In genomic region chr2:59644816-59645215, GRCm38 (mm10) we compare ENCODE assay signal across 8 mouse cellular contexts. TPM values are rescaled to one million over a fixed set of nuclear protein-coding genes. Genes with fewer than 3 reads are reported as not detected.
A peak's percentile ranks its signal among the peaks of the same experiment; 100 is the strongest.
DNase-seq lines count a peak whose midpoint lies in the region; ATAC-seq and TF ChIP-seq lines count a peak whose summit lies in the region.

No protein-coding gene starts in this region.

- no peak overlapping the region for H3K4me3 ChIP-seq in heart, embryonic 12.5 days
- no peak overlapping the region for H3K4me3 ChIP-seq in stomach, embryonic 16.5 days (replicated peaks; ENCODE audit: low read length)
- no peak overlapping the region for H3K4me3 ChIP-seq in stomach, postnatal 0 days (ENCODE audit: low read depth, low read length)
- no peak overlapping the region for H3K4me3 ChIP-seq in embryonic facial prominence, embryonic 15.5 days (replicated peaks)
- H3K4me3 ChIP-seq in midbrain, embryonic 14.5 days (replicated peaks; ENCODE audit: low read depth, low read length), result no peak overlapping the region

- no peak for TF ChIP-seq CTCF in stomach, postnatal 0 days (IDR thresholded peaks at IDR 0.05; ENCODE audit: low read depth)

- TF ChIP-seq EP300 in stomach, postnatal 0 days (optimal IDR thresholded peaks at IDR 0.05), result no peak

- H3K4me1 ChIP-seq in heart, embryonic 12.5 days (replicated peaks), result peaks cover 77% of the 10 kb centered on the region
- H3K4me1 ChIP-seq in stomach, embryonic 16.5 days (ENCODE audit: control insufficient read depth, insufficient read depth, low read length), result peaks cover 10% of the 10 kb centered on the region
- H3K4me1 ChIP-seq in stomach, postnatal 0 days (replicated peaks; ENCODE audit: control insufficient read depth, insufficient read depth), result no peaks in the 10 kb centered on the region; the same call in 1 of the 2 replicates
- H3K4me1 ChIP-seq in embryonic facial prominence, embryonic 15.5 days, result peaks cover 53% of the 10 kb centered on the region
- peaks cover 12% of the 10 kb centered on the region; the same call in 1 of the 2 replicates for H3K4me1 ChIP-seq in midbrain, embryonic 14.5 days (ENCODE audit: control insufficient read depth, insufficient read depth, low read length)

- no peak overlapping the region for H3K27ac ChIP-seq in heart, embryonic 12.5 days (ENCODE audit: poor library complexity, severe bottlenecking)
- no peak overlapping the region for H3K27ac ChIP-seq in stomach, embryonic 16.5 days (ENCODE audit: low read length)
- no peak overlapping the region; the same call in 1 of the 2 replicates for H3K27ac ChIP-seq in stomach, postnatal 0 days (replicated peaks)
- peak overlapping the region; percentile 40; the same call in 1 of the 2 replicates for H3K27ac ChIP-seq in embryonic facial prominence, embryonic 15.5 days (replicated peaks)
- H3K27ac ChIP-seq in midbrain, embryonic 14.5 days (replicated peaks; ENCODE audit: low read depth, low read length), result no peak overlapping the region

- 42% methylated on average over 5 of the region's 5 CpGs for WGBS in heart, embryonic 12.5 days
- 41% methylated on average over 5 of the region's 5 CpGs for WGBS in stomach, embryonic 16.5 days
- WGBS in stomach, postnatal 0 days, result 39% methylated on average over 5 of the region's 5 CpGs
- WGBS in embryonic facial prominence, embryonic 15.5 days, result 36% methylated on average over 5 of the region's 5 CpGs
- 76% methylated on average over 5 of the region's 5 CpGs for WGBS in midbrain, embryonic 14.5 days

- no peak for ATAC-seq in heart, embryonic 12.5 days (ENCODE audit: insufficient number of reproducible peaks, low FRiP score)
- 0 out of 2 replicates have a peak, but pooled peaks have one; percentile 10 for ATAC-seq in stomach, embryonic 16.5 days (ENCODE audit: insufficient read depth, low FRiP score)
- no peak for ATAC-seq in stomach, postnatal 0 days (ENCODE audit: low FRiP score, low TSS enrichment)
- ATAC-seq in embryonic facial prominence, embryonic 15.5 days (ENCODE audit: insufficient number of reproducible peaks, low FRiP score, low TSS enrichment, low read depth), result no peak
- ATAC-seq in midbrain, embryonic 14.5 days (ENCODE audit: low FRiP score, low TSS enrichment), result no peak

- peak; percentile 41 for DNase-seq in heart, postnatal 4 days
- DNase-seq in stomach, postnatal 0 days (ENCODE audit: low spot score), result no peak
- DNase-seq in liver, result no peak
- DNase-seq in midbrain, embryonic 14.5 days, result no peak
- DNase-seq in gastrocnemius, adult 8-10 months (ENCODE audit: low spot score in 2 of 2), result no peak

- H3K36me3 ChIP-seq in heart, embryonic 12.5 days, result peaks cover 10% of the 10 kb centered on the region
- no peaks in the 10 kb centered on the region for H3K36me3 ChIP-seq in stomach, embryonic 16.5 days (ENCODE audit: control insufficient read depth, insufficient read depth, low read length)
- no peaks in the 10 kb centered on the region; the same call in 1 of the 2 replicates for H3K36me3 ChIP-seq in stomach, postnatal 0 days (ENCODE audit: control insufficient read depth, insufficient read depth, low read length)
- H3K36me3 ChIP-seq in embryonic facial prominence, embryonic 15.5 days, result no peaks in the 10 kb centered on the region
- no peaks in the 10 kb centered on the region for H3K36me3 ChIP-seq in midbrain, embryonic 14.5 days (ENCODE audit: control insufficient read depth, insufficient read depth, low read length)

- H3K9me3 ChIP-seq in heart, embryonic 12.5 days (replicated peaks), result no peaks in the 10 kb centered on the region
- no peaks in the 10 kb centered on the region for H3K9me3 ChIP-seq in stomach, embryonic 16.5 days (replicated peaks; ENCODE audit: control insufficient read depth, low read length)
- no peaks in the 10 kb centered on the region for H3K9me3 ChIP-seq in stomach, postnatal 0 days (ENCODE audit: control insufficient read depth, low read length)
- no peaks in the 10 kb centered on the region for H3K9me3 ChIP-seq in embryonic facial prominence, embryonic 15.5 days (replicated peaks)
- no peaks in the 10 kb centered on the region for H3K9me3 ChIP-seq in midbrain, embryonic 14.5 days (ENCODE audit: control insufficient read depth, low read length)

- H3K9ac ChIP-seq in heart, embryonic 12.5 days, result no peak overlapping the region
- H3K9ac ChIP-seq in stomach, embryonic 16.5 days (ENCODE audit: low read length), result no peak overlapping the region
- H3K9ac ChIP-seq in stomach, postnatal 0 days (ENCODE audit: low read length), result no peak overlapping the region
- no peak overlapping the region for H3K9ac ChIP-seq in embryonic facial prominence, embryonic 15.5 days
- H3K9ac ChIP-seq in midbrain, embryonic 14.5 days (replicated peaks; ENCODE audit: low read length), result no peak overlapping the region

- H3K4me2 ChIP-seq in heart, embryonic 12.5 days, result no peak overlapping the region
- no peak overlapping the region for H3K4me2 ChIP-seq in stomach, embryonic 16.5 days (ENCODE audit: low read depth, low read length)
- H3K4me2 ChIP-seq in stomach, postnatal 0 days (replicated peaks; ENCODE audit: low read depth), result no peak overlapping the region
- no peak overlapping the region for H3K4me2 ChIP-seq in embryonic facial prominence, embryonic 15.5 days (replicated peaks)
- H3K4me2 ChIP-seq in midbrain, embryonic 14.5 days (ENCODE audit: low read length), result no peak overlapping the region

- no peaks in the 10 kb centered on the region for H3K27me3 ChIP-seq in heart, embryonic 12.5 days (replicated peaks)
- H3K27me3 ChIP-seq in stomach, embryonic 16.5 days (ENCODE audit: control insufficient read depth, insufficient read depth, low read length), result no peaks in the 10 kb centered on the region
- no peaks in the 10 kb centered on the region for H3K27me3 ChIP-seq in stomach, postnatal 0 days (ENCODE audit: control insufficient read depth, insufficient read depth, low read length)
- no peaks in the 10 kb centered on the region for H3K27me3 ChIP-seq in embryonic facial prominence, embryonic 15.5 days
- H3K27me3 ChIP-seq in midbrain, embryonic 14.5 days (ENCODE audit: control insufficient read depth, insufficient read depth, low read length), result peaks cover 34% of the 10 kb centered on the region

RNA-seq across cellular contexts. Expression of gene Tanc1, which starts 33.0 kb away (rescaled TPM):
- 10 to 100 TPM; 42.5 to 42.8 TPM for total RNA-seq in heart, postnatal 4 days (2021)
- 37.4 and 40.9 TPM in 2 replicates for polyA plus RNA-seq in heart, embryonic 12.5 days (2016; fragmentation: Nextera tagmentation; extraction: Ambion mirVana)
- 30.0 and 33.0 TPM in 2 replicates for polyA plus RNA-seq in stomach, embryonic 16.5 days (2015; fragmentation: Nextera tagmentation; extraction: Ambion mirVana)
- polyA plus RNA-seq in stomach, postnatal 0 days (2015; fragmentation: Nextera tagmentation; extraction: Ambion mirVana), result 13.4 and 15.7 TPM in 2 replicates
- polyA plus RNA-seq in embryonic facial prominence, embryonic 15.5 days (2015; fragmentation: Nextera tagmentation; extraction: Ambion mirVana), result 40.7 and 42.0 TPM in 2 replicates
- polyA plus RNA-seq in midbrain, embryonic 14.5 days (2014; fragmentation: Nextera tagmentation; extraction: Ambion mirVana), result 2.0 and 5.5 TPM in 2 replicates
- total RNA-seq in gastrocnemius, adult 8-10 months (2022), result 10 to 100 TPM in 1 of 4 experiments, 1 to 10 TPM in 3; 4.4 to 10.5 (median 6.5) TPM
